Mouse (Mus musculus): ENCODE results near the gene Col19a1.

GRCm38 (mm10) chr1:24347621-24348160 lies 239.6 kb downstream of the Col19a1 start:
- no peak for TF ChIP-seq CTCF (IDR thresholded peaks at IDR 0.05; ENCODE audit: borderline replicate concordance, insufficient read depth, low read length)
- no peak for TF ChIP-seq POLR2A (IDR thresholded peaks at IDR 0.05; ENCODE audit: low read depth, low read length)

Measured in embryonic fibroblast, embryonic 13.5 days (primary cell).